Mouse (Mus musculus) embryonic fibroblast, embryonic 13.5 days (primary cell): ENCODE results near the gene Zfp189. TPM values are rescaled to one million over a fixed set of nuclear protein-coding genes. Genes with fewer than 3 reads are reported as not detected.
"Not testable (repeated sequence)": the region's sequence is repeated elsewhere in the genome, so short reads cannot be mapped to it uniquely, and the experiment has no call there.

Experiments used
- H3K27ac ChIP-seq: 2 replicates; pipeline ENCODE4 v1.5.1; 2012; ENCODE audit warnings: low read length, control low read depth, inconsistent platforms; ENCODE audit not compliant: insufficient read depth
- H3K4me1 ChIP-seq: 2 replicates; pipeline ENCODE4 v1.6.1; 2011; ENCODE audit warnings: low read length; ENCODE audit not compliant: control insufficient read depth, insufficient read depth
- H3K4me3 ChIP-seq: 2 replicates; pipeline ENCODE4 v1.5.1; 2011; ENCODE audit warnings: mild to moderate bottlenecking, control low read depth, low read length; ENCODE audit not compliant: insufficient read depth
- CTCF ChIP-seq: IDR thresholded peaks from 2 replicates; pipeline ENCODE4 v1.5.1; 2011; ENCODE audit warnings: mild to moderate bottlenecking, control low read depth, low read length, moderate library complexity, borderline replicate concordance; ENCODE audit not compliant: insufficient read depth
- POLR2A ChIP-seq: IDR thresholded peaks from 2 replicates; pipeline ENCODE4 v1.6.1; 2011; ENCODE audit warnings: low read depth, mild to moderate bottlenecking, control low read depth, low read length, moderate library complexity
- polyA plus RNA-seq: library from polyadenylated mRNA; stranded (reverse); fragments of >200 nt; gene quantifications from 2 replicates; pipeline ENCODE4 v1.2.4, GENCODE M21; 2011; ENCODE audit warnings: low read depth; ENCODE audit not compliant: missing spikeins, insufficient read length

The Zfp189 gene
- polyA plus RNA-seq = 5.0 and 7.1 TPM in 2 replicates

- TF ChIP-seq POLR2A (peak; percentile 88), CTCF (no peak)
- Histone ChIP-seq H3K4me3 (peak within 1 kb of the TSS; percentile 95), H3K27ac (peak within 1 kb of the TSS; percentile 29), H3K4me1 (peaks cover 4% of the 10 kb centered on the region; the same call in 1 of the 2 replicates)
Measured at GRCm38 (mm10) chr4:49520572-49521340, at the start of gene Zfp189, which contains the start of gene Mrpl50. Zfp189 (plus strand) TSS chr4:49521176. Mrpl50 (minus strand) TSS chr4:49521093.

DNA sequence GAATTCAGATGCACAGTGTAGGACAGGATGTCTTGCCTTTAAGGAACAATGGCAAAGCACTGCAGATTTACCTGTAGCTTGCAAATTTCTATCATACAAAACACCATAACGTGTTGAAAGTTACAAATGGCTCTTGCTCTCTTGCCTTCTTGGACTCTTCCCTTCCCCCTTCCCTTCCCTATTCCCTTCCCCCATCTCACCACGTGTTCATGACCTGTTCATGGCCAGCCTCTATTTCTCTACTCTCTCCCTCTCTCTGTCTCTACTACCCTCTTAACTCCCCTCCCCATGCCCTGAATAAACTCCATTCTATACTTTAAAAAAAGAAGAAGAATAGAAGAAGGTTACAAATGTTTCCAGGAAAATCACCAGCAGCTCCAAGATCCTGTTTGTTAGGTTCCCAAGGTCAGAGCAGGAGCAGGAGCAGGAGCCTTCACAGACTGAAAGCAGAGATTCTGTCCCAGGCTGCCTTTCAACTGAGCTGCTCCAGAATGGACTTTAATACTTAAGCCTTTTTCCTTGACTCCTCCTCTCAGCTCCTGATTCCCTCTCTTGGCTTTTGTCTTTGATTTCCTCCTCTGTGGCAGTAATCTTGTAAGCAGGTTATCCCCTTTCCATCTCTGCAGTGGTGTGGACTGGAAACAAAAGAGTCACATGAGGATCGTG is 47.4 kb upstream of the Zfp189 start, which contains the start of gene Acnat1:
TSS of gene Acnat1 (minus strand) at position 478 of the 666 bp plus-strand sequence.
- H3K4me3 ChIP-seq = no peak within 1 kb of the TSS
- no peak within 1 kb of the TSS for H3K27ac ChIP-seq
- no peaks in the 10 kb centered on the region for H3K4me1 ChIP-seq
- TF ChIP-seq CTCF (no peak), POLR2A (no peak)

DNA sequence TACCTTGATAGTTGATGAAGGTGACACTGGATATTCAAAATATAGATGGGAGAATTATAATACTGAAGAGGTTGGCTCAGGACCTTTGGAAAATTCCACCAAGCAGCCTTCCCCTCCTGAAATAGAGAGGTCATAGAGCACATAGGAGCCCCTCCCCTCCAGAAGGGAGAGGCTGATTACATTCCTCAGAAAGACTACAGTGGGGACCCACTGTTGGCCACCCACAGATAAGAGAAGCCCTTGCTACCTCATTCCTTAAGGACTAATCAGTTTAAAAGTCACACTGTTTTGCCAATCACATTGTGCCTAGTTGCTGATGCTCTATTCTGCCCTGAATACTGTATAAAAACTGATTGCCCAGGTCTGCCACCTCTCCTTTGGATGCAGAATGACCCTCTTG is 46.4 kb upstream of the Zfp189 start:
- no peaks in the 10 kb centered on the region for H3K4me1 ChIP-seq
- H3K4me3 ChIP-seq = no peak overlapping the region
- TF ChIP-seq CTCF (no peak), POLR2A (no peak)
- no peak overlapping the region for H3K27ac ChIP-seq

DNA sequence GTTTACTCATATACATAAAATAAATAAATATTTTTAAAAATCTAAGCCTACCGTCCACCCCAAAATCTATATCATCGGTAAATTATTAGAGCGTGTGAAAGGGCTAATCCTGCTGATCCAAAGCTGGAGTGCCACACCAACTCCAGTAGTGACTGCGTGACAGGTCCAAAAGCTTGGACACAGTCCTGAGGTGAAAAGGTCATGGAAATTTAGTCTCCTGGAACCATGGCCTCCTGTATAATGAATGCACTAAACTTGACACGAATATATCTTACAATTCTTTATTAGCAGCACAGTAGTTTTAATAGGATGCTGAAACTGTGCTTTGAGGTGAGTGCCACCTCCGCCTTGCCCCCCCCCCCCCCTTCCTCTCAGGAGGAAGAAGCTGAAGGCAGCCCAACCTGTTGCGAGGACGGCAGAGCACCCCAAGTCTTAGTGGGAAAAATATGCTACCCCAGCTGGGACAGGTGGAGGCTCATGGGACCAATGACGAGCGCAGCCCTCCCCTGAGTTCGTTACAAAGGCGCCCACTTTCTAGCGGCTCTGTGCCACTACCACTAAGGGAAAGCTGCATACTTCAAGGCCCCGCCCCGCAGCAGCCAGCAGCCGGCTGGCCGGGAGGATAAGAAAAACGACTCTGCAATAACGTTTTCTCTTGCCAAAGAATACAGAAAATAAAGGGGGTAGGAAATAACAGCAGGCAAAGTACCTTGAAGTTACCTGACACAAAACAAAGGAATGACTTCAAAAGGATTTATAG is 42.7 kb upstream of the Zfp189 start:
- Histone ChIP-seq H3K4me3 (no peak overlapping the region), H3K4me1 (no peaks in the 10 kb centered on the region), H3K27ac (no peak overlapping the region)
- TF ChIP-seq CTCF = no peak
- no peak for TF ChIP-seq POLR2A

- not testable (repeated sequence) for H3K4me1 ChIP-seq, H3K27ac ChIP-seq, H3K4me3 ChIP-seq
Measured at GRCm38 (mm10) chr4:49479035-49479434, 41.9 kb upstream of the Zfp189 start.

- H3K27ac ChIP-seq = no peak overlapping the region
- no peak for TF ChIP-seq POLR2A
- TF ChIP-seq CTCF = no peak
- H3K4me3 ChIP-seq = no peak overlapping the region
- no peaks in the 10 kb centered on the region for H3K4me1 ChIP-seq
Measured at GRCm38 (mm10) chr4:49480104-49480760, 40.7 kb upstream of the Zfp189 start.

- TF ChIP-seq POLR2A (no peak), CTCF (no peak)
- no peak overlapping the region for H3K27ac ChIP-seq
- H3K4me1 ChIP-seq = no peaks in the 10 kb centered on the region
- H3K4me3 ChIP-seq = no peak overlapping the region
Measured at GRCm38 (mm10) chr4:49480896-49481295, 40.1 kb upstream of the Zfp189 start.

DNA sequence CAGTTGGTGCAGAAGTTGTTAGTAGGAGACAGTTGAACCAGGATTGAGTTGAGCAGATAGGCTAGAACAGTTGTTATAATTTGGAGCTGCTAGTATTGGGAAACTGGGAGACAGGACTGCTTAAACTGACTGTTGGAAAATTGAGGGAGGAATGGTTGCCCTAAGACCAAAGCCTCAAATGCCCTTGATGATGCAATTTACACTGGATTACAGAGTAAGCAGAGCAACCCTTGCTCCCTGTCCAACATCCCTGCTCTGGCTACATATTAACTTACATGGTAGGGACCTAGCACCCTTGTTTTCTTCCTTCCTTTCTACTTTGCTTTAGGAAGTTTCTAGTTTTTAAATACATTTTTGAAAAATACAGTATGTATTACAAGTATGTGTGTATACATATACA is 35.5 kb upstream of the Zfp189 start:
- TF ChIP-seq POLR2A (no peak), CTCF (no peak)
- no peaks in the 10 kb centered on the region for H3K4me1 ChIP-seq
- H3K4me3 ChIP-seq = no peak overlapping the region
- no peak overlapping the region for H3K27ac ChIP-seq

DNA sequence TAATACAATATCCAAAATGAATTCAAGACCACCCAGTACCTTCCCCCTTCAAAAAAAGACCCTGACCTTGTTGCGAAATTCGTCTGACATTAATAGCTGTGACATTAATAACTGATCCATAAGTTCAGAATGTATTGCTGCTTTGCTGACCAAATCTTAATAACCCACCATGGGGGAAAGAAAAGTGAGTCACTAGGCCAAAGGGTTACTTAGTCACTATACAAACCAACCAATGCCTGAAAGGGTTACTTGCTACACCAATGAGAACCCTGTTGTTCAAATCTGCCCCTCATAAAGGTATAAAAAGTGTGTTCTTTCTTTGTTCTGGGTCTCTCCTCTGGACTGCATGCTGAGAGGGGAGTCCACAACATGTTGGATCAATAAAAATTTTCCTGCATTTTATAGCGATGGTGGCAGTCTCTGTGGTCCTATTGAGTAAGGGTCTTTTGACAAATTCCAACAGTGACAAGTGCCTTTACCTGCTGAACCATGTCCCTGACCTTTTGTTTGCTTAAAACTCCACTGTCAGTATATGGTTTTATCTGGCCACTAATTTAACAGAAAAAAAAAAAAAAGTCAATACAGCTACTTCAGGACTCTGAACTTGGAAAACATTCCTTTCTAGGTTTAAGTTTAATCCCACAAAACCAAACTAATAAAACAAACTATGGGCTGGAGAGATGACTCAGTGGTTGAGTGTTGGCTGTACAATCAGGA is 34.9 kb upstream of the Zfp189 start:
- not testable (repeated sequence) for H3K4me1 ChIP-seq, H3K27ac ChIP-seq

More for the DNA sequence above, 34.9 kb upstream of the Zfp189 start:
- H3K4me3 ChIP-seq = not testable (repeated sequence)
